Mouse (Mus musculus) kidney, adult 2 months (tissue): ENCODE results near the gene Dab1.

Experiments
- CTCF ChIP-seq: fragments of 200-500 bp; conservative IDR thresholded peaks from 2 replicates; pipeline ENCODE4 v1.5.1; 2011; ENCODE audit warnings: low read depth, mild to moderate bottlenecking, control low read depth, low read length, moderate library complexity, mixed read lengths; ENCODE audit not compliant: insufficient read depth, insufficient read length
- POLR2A ChIP-seq: fragments of 200-500 bp; IDR thresholded peaks from one replicate; pipeline ENCODE4 v1.6.1; 2011; ENCODE audit warnings: low read depth, low read length, control low read depth

- no peak for TF ChIP-seq POLR2A
- no peak for TF ChIP-seq CTCF
Observed at GRCm38 (mm10) chr4:104270173-104270557, 651.0 kb downstream of the Dab1 start.
